Mouse (Mus musculus) lung, postnatal 0 days (tissue): ENCODE measurements at regions not wholly inside any gene's neighbourhood (a gene's known extent, or its start where the extent isn't known, plus 50 kb on each side); places are given as distances from the start of the nearest gene placed in this dataset.

ENCODE experiments used
- CTCF ChIP-seq: IDR thresholded peaks from 2 replicates; pipeline ENCODE4 v1.5.1; 2016; ENCODE audit warnings: antibody characterized with exemption, mild to moderate bottlenecking
- EP300 ChIP-seq: IDR thresholded peaks from 2 replicates; pipeline ENCODE4 v1.6.1; 2016; ENCODE audit warnings: antibody characterized with exemption, mild to moderate bottlenecking, control low read depth

DNA sequence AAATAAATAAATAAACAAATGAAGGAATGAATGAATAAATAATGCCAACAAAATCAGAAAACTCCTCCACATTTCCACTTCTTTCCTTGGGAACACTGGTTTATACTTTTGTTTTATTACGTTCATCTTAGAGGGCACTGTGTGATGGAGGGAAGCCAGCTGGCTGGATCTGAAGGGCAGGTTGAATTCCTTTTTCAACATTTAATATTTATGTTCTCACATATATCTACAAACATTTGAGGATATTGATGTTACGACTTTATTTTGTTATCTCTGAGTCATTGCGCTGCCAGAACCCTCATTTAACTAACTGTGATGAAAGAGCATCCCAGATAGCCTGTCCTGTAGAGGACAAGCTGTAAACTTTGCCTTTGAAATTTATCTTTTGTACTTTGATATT is 273.3 kb downstream of the Phf14 start:
- TF ChIP-seq CTCF: no peak
- TF ChIP-seq EP300: no peak
